Mouse (Mus musculus): ENCODE results near the gene Tmem128.

GRCm38 (mm10) chr5:38211691-38212090, 48.3 kb upstream of the Tmem128 start:
- no peak for TF ChIP-seq CTCF (IDR thresholded peaks at IDR 0.05 in 2 of 3, conservative IDR thresholded peaks at IDR 0.05 in 1 of 3; ENCODE audit: control insufficient read depth in 1 of 3, insufficient read depth in 1 of 3, low read depth in 2 of 3, low read length in 3 of 3, poor library complexity in 1 of 3, severe bottlenecking in 1 of 3)
- no peak for TF ChIP-seq E2F4 (IDR thresholded peaks at IDR 0.05; ENCODE audit: borderline replicate concordance, low read depth, low read length)
- no peak for TF ChIP-seq POLR2A (IDR thresholded peaks at IDR 0.05; ENCODE audit: control insufficient read depth in 1 of 2, insufficient read depth in 1 of 2, low read depth in 1 of 2, low read length in 2 of 2, poor library complexity in 1 of 2)

All from MEL (cell line).